Mouse (Mus musculus): ENCODE data around the gene Ovol3.

- TF ChIP-seq CTCF (IDR thresholded peaks at IDR 0.05; ENCODE audit: low read depth) = no peak
- TF ChIP-seq EP300 (IDR thresholded peaks at IDR 0.05; ENCODE audit: low read depth) = peak; percentile 24
These were observed 44.6 kb upstream of the Ovol3 start, which contains the start of the genes Thap8 and Wdr62 for GRCm38 (mm10) chr7:30279951-30280669.

Data from liver, postnatal 0 days (tissue).